Comparison of ENCODE assay signal across 17 mouse cellular contexts in genomic region chr17:71268599-71268998, GRCm38 (mm10). TPM values are rescaled to one million over a fixed set of nuclear protein-coding genes. Genes with fewer than 3 reads are reported as not detected.
DNase-seq lines count a peak whose midpoint lies in the region; ATAC-seq and TF ChIP-seq lines count a peak whose summit lies in the region.
"Had no signal": no experiment of that assay in that cellular context is flagged by ENCODE, and none has a peak within 500 bp of the region (broad histone marks: within the 10 kb centered on the region; RNA-seq: fewer than 3 reads in every experiment).

No protein-coding gene starts in this region.

- H3K9ac ChIP-seq in intestine, embryonic 15.5 days = no peak overlapping the region
- H3K9ac ChIP-seq in intestine, postnatal 0 days (ENCODE audit: low read depth, low read length) = no peak overlapping the region
- H3K9ac ChIP-seq in heart, postnatal 0 days (replicated peaks; ENCODE audit: low read depth, low read length) = no peak overlapping the region
- peak overlapping the region; percentile 58 for H3K9ac ChIP-seq in liver, postnatal 0 days (replicated peaks)
- H3K9ac ChIP-seq: limb, embryonic 13.5 days had no signal

- peak; percentile 76; the same call in 1 of the 2 replicates for ATAC-seq in intestine, embryonic 15.5 days
- no peak for ATAC-seq in intestine, postnatal 0 days
- ATAC-seq in heart, postnatal 0 days (ENCODE audit: insufficient read depth, low read depth) = peak; percentile 88
- peak; percentile 91 for ATAC-seq in liver, postnatal 0 days

- peak; percentile 90 for TF ChIP-seq EP300 in heart, postnatal 0 days (IDR thresholded peaks at IDR 0.05; ENCODE audit: low read depth)
- peak; percentile 97 for TF ChIP-seq EP300 in liver, postnatal 0 days (IDR thresholded peaks at IDR 0.05; ENCODE audit: low read depth)

- 78% methylated on average over 3 of the region's 3 CpGs for WGBS in intestine, embryonic 15.5 days
- WGBS in intestine, postnatal 0 days = 70% methylated on average over 3 of the region's 3 CpGs
- WGBS in heart, postnatal 0 days = 30% methylated on average over 3 of the region's 3 CpGs
- WGBS in liver, postnatal 0 days (ENCODE audit: insufficient replicate concordance) = 43% methylated on average over 3 of the region's 3 CpGs

- H3K4me3 ChIP-seq in intestine, embryonic 15.5 days (replicated peaks) = no peak overlapping the region
- no peak overlapping the region for H3K4me3 ChIP-seq in intestine, postnatal 0 days (ENCODE audit: low read depth, low read length)
- H3K4me3 ChIP-seq in erythroblast, embryonic 14.5 days (replicated peaks) = peak overlapping the region; percentile 64
- no peak overlapping the region for H3K4me3 ChIP-seq in heart, postnatal 0 days (ENCODE audit: low read depth, low read length)
- H3K4me3 ChIP-seq in liver, postnatal 0 days (ENCODE audit: low read depth, low read length) = peak overlapping the region; percentile 29
- H3K4me3 ChIP-seq: forebrain, embryonic 10.5 days; hindbrain, embryonic 10.5 days; limb, embryonic 13.5 days had no signal

- no peaks in the 10 kb centered on the region for H3K9me3 ChIP-seq in intestine, embryonic 15.5 days
- H3K9me3 ChIP-seq in intestine, postnatal 0 days (ENCODE audit: control insufficient read depth) = no peaks in the 10 kb centered on the region
- peaks cover 2% of the 10 kb centered on the region; the same call in 1 of the 2 replicates for H3K9me3 ChIP-seq in erythroblast, embryonic 14.5 days (ENCODE audit: control insufficient read depth, low read length)
- no peaks in the 10 kb centered on the region for H3K9me3 ChIP-seq in heart, postnatal 0 days (replicated peaks; ENCODE audit: control insufficient read depth, low read length)
- H3K9me3 ChIP-seq in liver, postnatal 0 days (ENCODE audit: low read length) = no peaks in the 10 kb centered on the region
- H3K9me3 ChIP-seq: forebrain, embryonic 10.5 days; hindbrain, embryonic 10.5 days; limb, embryonic 13.5 days had no signal

- H3K27ac ChIP-seq in intestine, embryonic 15.5 days = no peak overlapping the region
- H3K27ac ChIP-seq in intestine, postnatal 0 days (ENCODE audit: low read depth, low read length) = no peak overlapping the region
- peak overlapping the region; percentile 80 for H3K27ac ChIP-seq in heart, postnatal 0 days (ENCODE audit: low read depth)
- H3K27ac ChIP-seq in liver, postnatal 0 days (ENCODE audit: low read depth) = peak overlapping the region; percentile 76
- H3K27ac ChIP-seq: hindbrain, embryonic 10.5 days; limb, embryonic 13.5 days had no signal

- no peaks in the 10 kb centered on the region for H3K36me3 ChIP-seq in intestine, embryonic 15.5 days
- no peaks in the 10 kb centered on the region for H3K36me3 ChIP-seq in intestine, postnatal 0 days (ENCODE audit: control insufficient read depth, insufficient read depth)
- peaks cover 78% of the 10 kb centered on the region for H3K36me3 ChIP-seq in erythroblast, embryonic 14.5 days (ENCODE audit: control insufficient read depth)
- H3K36me3 ChIP-seq in heart, postnatal 0 days (replicated peaks; ENCODE audit: control insufficient read depth, insufficient read depth, low read length) = no peaks in the 10 kb centered on the region; the same call in 1 of the 2 replicates
- H3K36me3 ChIP-seq in liver, postnatal 0 days (replicated peaks; ENCODE audit: insufficient read depth, low read length) = no peaks in the 10 kb centered on the region

- no peaks in the 10 kb centered on the region for H3K27me3 ChIP-seq in intestine, embryonic 15.5 days (replicated peaks)
- H3K27me3 ChIP-seq in intestine, postnatal 0 days (replicated peaks; ENCODE audit: control insufficient read depth, insufficient read depth, low read length) = no peaks in the 10 kb centered on the region
- H3K27me3 ChIP-seq in erythroblast, embryonic 14.5 days (ENCODE audit: control insufficient read depth) = no peaks in the 10 kb centered on the region
- no peaks in the 10 kb centered on the region for H3K27me3 ChIP-seq in heart, postnatal 0 days (ENCODE audit: control insufficient read depth, insufficient read depth, low read length)
- H3K27me3 ChIP-seq in liver, postnatal 0 days (ENCODE audit: insufficient read depth, low read length) = no peaks in the 10 kb centered on the region
- H3K27me3 ChIP-seq: limb, embryonic 13.5 days had no signal

- no peaks in the 10 kb centered on the region for H3K4me1 ChIP-seq in intestine, embryonic 15.5 days (replicated peaks)
- H3K4me1 ChIP-seq in intestine, postnatal 0 days (replicated peaks; ENCODE audit: control insufficient read depth, insufficient read depth, low read length) = no peaks in the 10 kb centered on the region
- peaks cover 86% of the 10 kb centered on the region for H3K4me1 ChIP-seq in erythroblast, embryonic 14.5 days (ENCODE audit: control insufficient read depth)
- peaks cover 47% of the 10 kb centered on the region for H3K4me1 ChIP-seq in heart, postnatal 0 days (ENCODE audit: control insufficient read depth, insufficient read depth)
- peaks cover 30% of the 10 kb centered on the region for H3K4me1 ChIP-seq in liver, postnatal 0 days (ENCODE audit: insufficient read depth)

- TF ChIP-seq CTCF in intestine, postnatal 0 days (IDR thresholded peaks at IDR 0.05; ENCODE audit: low read depth) = no peak
- no peak for TF ChIP-seq CTCF in heart, postnatal 0 days (IDR thresholded peaks at IDR 0.05; ENCODE audit: low read depth)
- TF ChIP-seq CTCF in liver, postnatal 0 days (IDR thresholded peaks at IDR 0.05; ENCODE audit: low read depth) = no peak

- no peak overlapping the region for H3K4me2 ChIP-seq in intestine, embryonic 15.5 days (replicated peaks)
- no peak overlapping the region for H3K4me2 ChIP-seq in intestine, postnatal 0 days (replicated peaks; ENCODE audit: low read depth)
- no peak overlapping the region for H3K4me2 ChIP-seq in heart, postnatal 0 days (ENCODE audit: low read depth, low read length)
- H3K4me2 ChIP-seq in liver, postnatal 0 days (ENCODE audit: low read depth, low read length) = peak overlapping the region; percentile 66
- H3K4me2 ChIP-seq: limb, embryonic 13.5 days had no signal

- peak; percentile 54 for DNase-seq in heart, postnatal 0 days (ENCODE audit: low spot score)
- DNase-seq in liver, postnatal 0 days = no peak
- no peak for DNase-seq in lung, postnatal 14 days
- DNase-seq in adrenal gland, adult 8-10 months = no peak
- DNase-seq in adipocyte (ENCODE audit: low spot score) = no peak
- DNase-seq: B cell, adult 2 months; cerebellum, adult 9-11 months; kidney, adult 18-20 months; layer of hippocampus, adult 9-11 months; lung, postnatal 36 days; thymus, postnatal 25 days had no signal

RNA-seq across cellular contexts. Expression of gene Emilin2, which starts 43.2 kb away (rescaled TPM):
- 2.6 and 2.7 TPM in 2 replicates for polyA plus RNA-seq in intestine, embryonic 15.5 days (2015; fragmentation: Nextera tagmentation; extraction: Ambion mirVana)
- 0.82 and 1.7 TPM in 2 replicates for polyA plus RNA-seq in intestine, postnatal 0 days (2015; fragmentation: Nextera tagmentation; extraction: Ambion mirVana)
- 21.3 and 32.0 TPM in 2 replicates for polyA plus RNA-seq in erythroblast, embryonic 14.5 days (2012)
- total RNA-seq in heart, postnatal 0 days (2014; rRNA removed; ENCODE audit: low replicate concordance) = 86.4 and 107 TPM in 2 replicates
- polyA plus RNA-seq in heart, postnatal 0 days (2015; fragmentation: Nextera tagmentation; extraction: Ambion mirVana) = 58.5 and 65.3 TPM in 2 replicates
- polyA plus RNA-seq in liver, postnatal 0 days (2015; fragmentation: Nextera tagmentation; extraction: Ambion mirVana) = 10.0 and 12.0 TPM in 2 replicates
- total RNA-seq in adrenal gland, adult 8-10 months (2022) = 1 to 10 TPM; 4.1 to 8.7 (median 5.4) TPM

Comparison
In these comparisons a context has a peak if more than half of its experiments do, and no peak if none do; other contexts are left out.
1. H3K27ac ChIP-seq: peak in heart, postnatal 0 days (single experiment) and liver, postnatal 0 days (single experiment); none in intestine, embryonic 15.5 days (single experiment) and intestine, postnatal 0 days (single experiment).
2. H3K4me3 ChIP-seq: peak in erythroblast, embryonic 14.5 days (single experiment) and liver, postnatal 0 days (single experiment); none in intestine, embryonic 15.5 days (single experiment), intestine, postnatal 0 days (single experiment) and heart, postnatal 0 days (single experiment).